Mouse (Mus musculus) liver (tissue): ENCODE measurements around the gene Mvb12b.
"Not testable (repeated sequence)": the region's sequence is repeated elsewhere in the genome, so short reads cannot be mapped to it uniquely, and the experiment has no call there.

Experiments
- DNase-seq: peaks from one replicate; pipeline ENCODE4 v3.0.0-alpha.2; 2020; ENCODE audit warnings: mixed read lengths

Mvb12b gene

DNA sequence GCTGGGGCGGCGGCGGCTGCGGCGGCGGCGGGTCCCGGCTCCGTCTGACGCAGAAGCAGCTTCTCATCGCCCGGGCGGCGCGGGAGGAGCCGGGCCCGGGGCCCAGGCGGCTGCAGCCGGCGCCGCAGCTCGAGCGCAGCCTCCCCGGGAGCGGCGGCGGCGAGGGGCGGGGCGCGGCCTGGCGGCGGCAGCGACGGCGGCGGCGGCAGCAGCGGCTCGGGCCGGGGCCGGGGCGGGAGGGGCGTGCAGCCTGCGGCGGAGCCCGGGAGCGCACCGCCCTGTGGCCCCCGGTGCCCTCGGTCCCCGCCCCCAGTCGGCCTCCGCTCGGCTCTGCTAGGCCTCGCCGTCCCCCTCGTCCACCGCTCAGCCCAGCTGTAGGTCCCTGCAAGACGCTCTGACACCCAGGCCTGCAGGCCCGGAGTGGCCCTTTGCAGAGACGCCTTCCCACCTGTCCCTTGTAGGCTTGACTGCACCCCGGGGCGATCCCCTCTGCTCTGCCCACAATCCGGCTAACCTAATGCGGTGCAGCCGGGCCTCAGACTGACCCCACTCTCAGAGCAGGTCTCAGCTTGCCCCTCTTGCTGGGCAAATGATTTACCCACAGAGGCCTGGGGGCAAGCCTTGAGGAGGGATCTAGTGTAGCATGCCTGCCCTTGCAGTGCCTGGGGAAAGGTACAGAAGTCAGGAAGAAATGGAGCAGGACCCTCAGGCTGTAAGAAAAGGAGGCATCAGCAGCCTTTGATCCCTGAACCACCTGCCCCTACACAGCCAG, at the start of gene Mvb12b:
TSS of gene Mvb12b (minus strand) at position 619 of the 772 bp plus-strand sequence.
- DNase-seq = peak; percentile 77

DNA sequence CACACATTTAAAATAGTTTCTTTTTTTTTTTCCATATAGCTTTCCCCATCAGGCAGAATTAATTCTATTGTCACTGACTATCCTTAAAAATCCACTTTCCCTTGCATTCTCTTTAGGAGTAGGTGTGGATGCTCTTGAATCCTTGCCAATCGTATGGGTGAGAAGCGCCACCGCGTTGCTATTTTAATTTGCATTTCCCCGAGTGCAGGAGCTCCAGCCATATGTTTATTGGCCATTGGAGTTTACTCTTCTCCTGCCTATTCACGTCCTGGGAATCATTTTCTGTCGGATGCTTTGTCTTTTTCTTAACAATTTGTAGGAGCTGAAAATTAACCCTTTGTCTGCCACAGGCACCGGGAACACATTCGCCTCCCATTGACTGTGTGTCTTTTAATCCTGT, 48.0 kb upstream of the Mvb12b start:
- no peak for DNase-seq

DNA sequence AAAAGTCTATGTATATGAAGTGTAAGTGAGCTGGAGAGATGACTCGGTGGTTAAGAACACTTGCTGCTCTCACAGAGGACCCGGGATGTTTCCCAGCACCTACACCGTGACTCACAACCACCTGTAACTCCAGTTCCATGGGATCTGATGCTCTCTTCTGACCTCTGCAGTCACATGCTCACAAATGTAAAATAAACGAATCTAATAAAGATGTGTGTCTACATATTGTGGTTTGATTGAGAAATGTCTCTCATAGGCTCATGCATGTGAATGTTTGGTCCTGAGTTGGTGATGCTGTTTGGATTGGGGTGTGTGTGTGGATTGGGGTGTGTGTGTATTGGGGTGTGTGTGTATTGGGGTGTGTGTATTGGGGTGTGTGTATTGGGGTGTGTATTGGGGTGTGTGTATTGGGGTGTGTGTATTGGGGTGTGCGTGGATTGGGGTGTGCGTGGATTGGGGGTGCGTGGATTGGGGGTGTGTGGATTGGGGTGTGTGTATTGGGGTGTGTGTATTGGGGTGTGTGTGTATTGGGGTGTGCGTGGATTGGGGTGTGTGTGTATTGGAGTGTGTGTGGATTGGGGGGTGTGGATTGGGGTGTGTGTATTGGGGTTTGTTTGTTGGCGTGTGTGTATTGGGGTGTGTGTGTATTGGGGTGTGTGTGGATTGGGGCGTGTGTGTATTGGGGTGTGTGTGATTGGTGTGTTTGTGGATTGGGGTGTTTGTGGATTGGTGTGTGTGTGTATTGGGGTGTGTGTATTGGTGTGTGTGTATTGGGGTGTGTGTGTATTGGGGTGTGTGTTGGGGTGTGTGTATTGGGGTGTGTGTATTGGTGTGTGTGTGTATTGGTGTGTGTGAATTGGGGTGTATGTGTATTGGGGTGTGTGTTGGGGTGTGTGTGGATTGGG, 46.1 kb upstream of the Mvb12b start:
- no peak for DNase-seq

DNA sequence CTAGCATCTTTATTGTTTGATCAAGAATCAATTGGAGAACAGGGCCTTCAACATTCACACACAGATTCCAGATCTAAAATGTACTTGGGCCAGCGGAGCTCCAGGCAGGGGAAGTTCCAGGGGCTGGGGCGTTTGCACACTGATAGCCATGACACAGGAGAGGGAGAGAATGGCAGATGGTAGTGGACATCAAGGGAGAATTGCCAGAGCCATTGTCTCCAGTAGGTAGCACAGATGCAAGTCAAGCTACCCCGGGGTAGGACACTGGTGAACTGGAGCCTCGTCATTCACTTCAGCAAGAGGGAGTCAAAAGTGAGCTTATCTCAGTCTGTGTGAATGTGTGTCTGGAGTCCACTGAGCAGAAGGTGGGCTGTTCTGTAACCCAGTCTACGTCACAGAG, 43.4 kb upstream of the Mvb12b start:
- no peak for DNase-seq

DNA sequence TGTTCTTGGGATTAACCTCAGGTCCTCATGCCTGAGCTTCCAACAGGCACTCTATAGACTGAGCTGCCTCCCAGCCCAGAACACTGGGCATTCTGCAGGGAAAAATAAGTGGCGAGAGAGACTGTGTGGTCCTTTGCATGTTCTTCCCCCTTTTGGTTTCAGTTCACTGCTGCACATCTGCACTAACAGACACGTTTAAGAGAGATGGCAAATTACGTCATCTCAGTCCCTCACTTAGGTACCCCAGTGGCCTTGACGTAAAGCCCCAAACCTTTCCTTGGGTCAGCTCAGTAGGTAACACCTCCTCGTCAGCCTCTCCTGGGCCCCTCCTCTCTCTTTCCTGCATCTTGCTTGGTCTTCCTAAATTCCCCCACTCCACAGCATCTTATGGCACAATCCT, 37.5 kb upstream of the Mvb12b start:
- no peak for DNase-seq

DNA sequence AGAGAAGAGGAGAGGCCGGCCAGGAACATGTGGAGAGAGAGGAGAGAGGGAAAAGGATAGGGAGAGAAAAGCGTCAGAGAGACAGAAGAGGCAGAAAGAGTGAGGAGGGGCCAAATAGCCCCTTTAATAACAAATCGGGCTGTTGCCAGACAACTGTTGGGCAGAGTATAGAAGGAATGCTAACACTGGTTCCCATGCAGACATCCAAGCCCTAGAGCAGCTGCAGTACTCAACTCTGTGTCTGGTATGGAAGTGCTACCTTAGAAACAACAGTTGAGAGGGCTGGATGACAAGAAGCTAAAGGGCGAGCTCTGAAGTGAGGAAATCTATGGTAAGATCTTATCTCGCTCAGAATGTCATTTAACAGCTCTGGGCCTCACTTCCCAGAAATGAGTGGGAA, 35.7 kb upstream of the Mvb12b start:
- DNase-seq = no peak

DNA sequence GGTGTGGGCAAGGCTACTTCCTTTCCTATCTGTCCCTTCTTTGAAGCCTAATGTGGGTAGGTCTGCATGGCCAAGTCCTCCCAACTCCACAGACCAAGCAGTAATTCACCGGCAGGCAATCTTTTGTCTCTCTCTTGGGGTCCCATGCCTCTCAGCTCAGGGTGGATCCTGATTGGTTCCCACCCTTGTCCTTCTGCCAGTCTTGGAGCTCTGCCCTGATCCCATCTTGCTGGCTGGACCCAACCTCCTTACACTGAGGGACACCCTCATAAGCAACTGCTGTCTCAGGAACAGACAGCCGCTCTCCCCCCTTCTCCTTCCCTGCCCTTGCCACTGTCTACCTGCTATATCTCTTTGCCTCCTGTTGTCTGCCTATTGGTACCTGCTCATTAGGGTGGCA, 34.7 kb upstream of the Mvb12b start:
- DNase-seq = no peak

DNA sequence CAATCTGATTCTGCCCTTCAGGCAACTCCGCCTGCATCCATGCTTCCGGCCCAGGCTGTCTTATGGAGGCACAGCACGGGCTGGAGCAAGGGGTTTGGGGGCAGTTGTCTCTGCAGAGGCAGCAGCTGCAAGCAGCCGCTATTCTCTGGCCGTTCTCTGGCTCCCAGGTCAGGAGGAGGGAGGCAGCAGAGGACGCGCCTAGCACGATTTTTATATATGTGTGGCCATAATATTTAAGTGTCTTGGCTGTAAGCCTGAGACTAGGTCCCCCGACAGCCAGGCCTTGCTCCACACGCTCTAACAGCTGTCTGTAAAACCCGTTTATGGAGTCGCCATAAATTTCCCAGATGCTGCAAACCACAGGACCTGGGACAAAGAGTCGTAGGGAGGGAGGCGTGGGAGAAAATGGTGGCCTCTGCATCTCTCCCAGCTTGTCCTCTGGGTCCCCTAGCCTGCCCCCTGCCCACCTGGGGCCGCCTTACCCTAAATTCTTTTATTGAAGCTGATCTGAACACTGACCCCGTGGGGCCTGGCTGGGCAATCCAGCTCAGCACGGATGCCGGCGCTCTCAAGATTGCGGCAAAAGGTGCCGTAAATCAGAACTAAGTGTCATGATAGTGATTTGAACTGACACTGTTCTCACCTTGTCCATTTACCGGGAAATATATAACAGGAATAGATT, 32.3 kb upstream of the Mvb12b start:
- peak; percentile 22 for DNase-seq

DNA sequence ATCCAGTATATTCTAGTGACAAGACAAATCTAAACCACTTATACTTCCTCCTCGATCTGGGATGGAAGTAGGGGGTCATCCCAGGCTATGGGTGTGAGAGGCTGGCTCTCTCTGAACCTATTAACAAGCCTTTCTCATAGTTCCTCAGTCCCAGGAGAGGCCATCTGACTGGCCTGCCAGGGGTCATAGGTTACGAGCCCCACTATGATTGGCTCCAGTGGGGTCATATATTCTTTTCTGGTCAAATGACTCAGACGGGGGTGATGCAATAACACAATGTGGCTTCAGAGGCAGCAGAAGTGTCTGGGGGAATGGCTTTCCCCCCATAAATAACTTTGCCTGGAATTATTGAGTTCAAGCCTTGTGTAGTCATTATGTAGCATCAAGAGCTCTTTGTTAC, 31.1 kb upstream of the Mvb12b start:
- no peak for DNase-seq

DNA sequence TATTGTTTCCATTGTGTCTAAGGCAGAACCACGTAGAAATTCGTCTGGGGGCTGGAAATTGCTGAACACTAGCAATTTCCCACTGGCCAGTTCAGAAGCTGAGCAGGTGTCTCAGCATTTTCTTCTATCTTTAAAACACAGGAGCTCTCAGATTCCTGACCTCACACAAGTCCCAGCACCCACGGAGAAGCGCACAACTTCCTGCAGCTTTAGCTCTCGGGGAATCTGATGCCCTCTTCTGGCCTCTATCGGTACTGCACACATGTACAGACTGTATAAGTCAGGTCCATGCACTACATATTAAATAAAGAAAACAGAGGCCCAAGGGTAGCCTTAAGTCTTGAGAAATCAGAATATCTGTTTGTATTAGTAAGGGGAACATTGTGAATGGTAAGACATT, 30.6 kb upstream of the Mvb12b start:
- peak; percentile 75 for DNase-seq

DNA sequence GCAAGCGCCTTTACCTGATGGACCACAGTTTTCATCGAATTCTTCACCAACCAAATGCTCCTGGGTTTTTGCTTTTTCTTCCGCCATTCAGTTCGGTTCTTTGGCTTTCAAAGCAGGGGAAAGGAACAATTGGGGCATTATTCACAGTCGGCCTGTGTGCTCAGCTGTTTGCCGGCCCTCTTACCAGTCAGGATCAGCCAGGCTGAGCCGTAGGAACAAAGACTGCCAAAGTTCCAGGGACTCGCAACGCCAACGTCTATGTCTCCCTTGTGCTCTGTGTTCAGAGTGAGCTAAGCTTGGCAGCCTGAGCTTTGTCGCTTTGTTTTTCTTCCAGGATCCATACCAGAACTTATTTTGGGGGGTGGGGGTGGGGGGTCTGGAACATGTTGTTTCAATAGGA, 28.9 kb upstream of the Mvb12b start:
- no peak for DNase-seq

DNA sequence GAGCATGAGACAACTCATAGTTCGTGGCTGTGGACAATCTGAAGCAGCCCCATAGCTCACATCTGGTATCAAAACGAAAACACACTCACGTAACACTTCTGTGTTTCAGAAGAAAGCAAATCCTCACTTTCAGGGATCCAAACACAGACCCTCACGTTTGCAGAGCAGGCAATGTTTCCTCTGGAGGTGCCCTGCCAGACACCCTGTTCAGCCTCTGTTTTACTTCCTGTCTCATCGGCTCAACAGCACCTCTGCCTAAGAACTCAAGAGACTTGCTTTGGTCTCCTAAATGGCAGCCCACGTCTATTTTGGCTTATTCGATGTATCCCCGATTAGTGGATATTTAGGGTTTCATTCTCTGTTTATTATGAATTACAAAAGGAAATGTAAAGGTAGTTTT, 27.3 kb upstream of the Mvb12b start:
- DNase-seq = no peak

DNA sequence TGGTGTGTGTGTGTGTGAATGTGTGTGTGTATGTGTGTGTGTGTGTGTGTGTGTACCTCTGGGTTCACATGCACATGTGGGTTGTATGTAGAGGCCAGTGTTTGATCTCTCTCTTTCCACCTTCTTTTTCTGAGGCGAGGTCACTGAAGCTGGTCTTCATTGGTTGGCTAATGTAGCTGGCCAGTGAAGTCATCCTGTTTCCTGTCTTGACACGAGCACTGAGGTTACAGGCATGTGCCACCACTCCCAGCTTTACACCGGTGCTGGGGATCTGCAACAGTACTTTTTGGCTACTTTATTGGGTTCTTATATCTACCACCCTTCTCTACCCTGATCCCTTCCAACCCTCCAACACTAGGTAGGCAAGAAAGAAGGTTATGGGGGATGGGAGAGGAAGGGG, 26.6 kb upstream of the Mvb12b start:
- no peak for DNase-seq

DNA sequence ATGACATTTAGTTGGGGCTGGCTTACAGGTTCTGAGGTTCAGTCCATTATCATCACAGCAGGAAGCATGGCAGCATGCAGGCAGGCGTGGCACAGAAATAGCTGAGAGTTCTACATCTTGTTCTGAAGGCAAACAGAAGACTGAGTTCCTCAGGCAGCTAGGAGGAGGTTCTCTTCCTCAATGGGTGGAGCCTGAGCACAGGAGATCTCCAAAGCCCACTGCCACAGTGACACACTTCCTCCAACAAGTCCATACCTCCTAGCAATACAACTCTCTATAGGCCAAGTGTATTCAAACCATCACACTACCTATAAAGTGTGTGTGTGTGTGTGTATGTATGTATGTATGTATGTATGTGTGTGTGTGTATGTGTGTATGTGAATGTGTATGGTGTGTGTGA, 25.9 kb upstream of the Mvb12b start:
- DNase-seq = not testable (repeated sequence)

DNA sequence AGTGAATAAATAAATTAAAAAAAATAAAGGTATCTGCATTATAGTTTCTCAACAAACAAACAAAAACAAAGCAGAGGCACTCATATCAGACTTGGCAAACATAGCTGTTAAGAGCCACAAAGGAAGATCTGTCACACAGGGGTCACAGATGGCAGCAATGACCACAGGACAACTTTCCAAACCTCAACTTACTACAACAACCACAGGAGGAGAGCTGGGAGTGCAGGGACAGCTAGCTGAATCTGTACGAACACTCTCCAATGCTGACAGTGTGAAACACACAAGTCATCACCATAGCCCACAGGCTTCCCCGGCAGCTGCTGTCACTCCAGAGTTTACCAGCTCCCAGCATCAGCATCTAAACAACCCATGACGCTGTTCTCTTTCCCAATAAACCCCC, 25.0 kb upstream of the Mvb12b start:
- DNase-seq = no peak

DNA sequence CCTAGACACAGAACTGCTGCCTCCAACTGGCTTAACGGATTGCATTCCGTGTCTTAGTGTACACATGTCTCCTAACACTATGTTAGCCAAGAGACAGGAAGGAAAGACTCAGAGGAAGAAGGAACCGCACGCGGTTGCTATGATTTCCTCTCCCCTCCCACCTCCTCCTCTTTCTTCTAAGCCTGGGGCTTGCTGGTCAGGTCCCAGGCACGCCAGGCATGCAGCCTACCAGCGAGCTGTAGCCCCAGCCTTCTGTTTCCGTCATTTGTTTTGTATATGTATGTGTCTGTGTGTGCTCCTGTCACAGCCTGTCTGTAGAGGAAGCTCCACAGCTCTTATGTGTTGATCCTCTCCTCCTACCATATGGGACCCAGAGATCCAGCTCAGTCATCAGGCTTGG, 20.6 kb upstream of the Mvb12b start:
- peak; percentile 47 for DNase-seq

DNA sequence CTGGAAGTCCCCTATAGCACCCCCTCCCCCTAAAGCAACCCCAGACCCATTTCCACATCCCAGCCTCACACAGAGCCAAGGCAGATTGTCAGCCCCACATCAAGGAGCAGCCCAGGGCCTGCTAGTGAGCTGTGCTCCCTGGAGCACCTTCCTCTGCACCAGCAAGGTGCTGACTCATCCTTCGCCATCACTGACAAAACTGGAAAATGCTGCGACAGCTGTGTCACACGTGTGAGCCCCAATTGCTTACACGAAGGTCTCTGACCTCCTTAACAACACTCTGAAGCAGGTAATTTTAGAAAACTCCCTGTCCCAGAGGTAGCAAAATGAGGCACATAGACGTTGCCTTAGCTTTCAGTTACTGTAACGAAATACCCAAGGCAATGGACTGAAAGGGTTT, 19.4 kb upstream of the Mvb12b start:
- DNase-seq = peak; percentile 19

DNA sequence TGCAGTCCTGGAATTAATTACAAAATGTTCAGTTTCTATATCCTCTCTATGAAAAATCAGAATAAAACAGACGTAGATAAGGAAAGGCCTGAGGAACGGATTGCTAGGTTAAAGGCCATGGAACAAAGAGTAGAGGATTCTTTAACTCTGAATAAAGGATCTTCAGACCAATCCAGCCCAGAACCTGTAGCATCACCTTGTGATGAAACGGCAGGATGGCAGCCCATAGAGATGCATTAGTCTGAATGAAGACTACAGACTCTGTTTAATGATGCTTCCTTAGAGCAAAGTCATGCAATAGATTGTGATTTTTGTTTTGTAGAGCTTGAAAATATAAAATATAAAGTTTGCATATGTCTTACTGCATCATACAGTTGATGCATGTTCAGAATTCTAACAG, 8.1 kb upstream of the Mvb12b start:
- DNase-seq = no peak

DNA sequence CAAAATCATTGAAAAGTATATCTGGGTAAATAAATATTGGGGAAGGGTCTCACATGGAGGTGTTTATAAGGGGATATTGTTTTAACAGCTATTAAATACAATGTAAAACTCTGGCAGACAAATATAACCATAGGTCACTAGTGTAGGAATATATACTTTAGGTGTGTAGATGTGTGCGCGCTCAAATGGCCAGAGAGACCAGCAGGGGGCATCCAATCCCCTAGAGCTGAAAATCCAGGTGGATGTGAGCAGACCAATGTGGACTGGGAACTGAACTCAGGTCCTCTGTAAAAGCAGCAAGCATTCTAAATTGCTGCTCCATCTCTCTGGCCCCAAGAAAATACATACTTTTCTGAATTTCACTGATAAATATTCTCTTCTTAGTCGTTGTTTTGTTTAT, 5.4 kb upstream of the Mvb12b start:
- peak; percentile 37 for DNase-seq

DNA sequence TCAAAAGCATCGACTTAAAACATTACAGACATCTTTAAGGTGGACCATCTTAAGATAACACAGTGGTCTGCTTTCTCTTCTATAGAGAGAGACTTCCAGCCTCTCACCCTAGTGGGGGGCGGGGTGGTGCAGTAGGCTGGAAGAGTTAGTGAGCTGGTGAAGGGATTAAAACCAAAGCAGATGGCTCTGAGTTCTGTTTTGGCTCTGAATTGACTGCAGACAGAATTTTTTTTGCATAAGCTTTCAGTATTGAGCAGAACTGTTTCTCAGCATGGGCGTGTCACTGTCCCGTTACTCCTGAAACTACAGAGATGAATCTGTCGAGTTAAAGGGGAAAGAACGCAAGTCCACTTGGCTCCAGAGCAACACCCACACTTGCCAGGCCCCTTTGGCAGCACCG, 4.6 kb upstream of the Mvb12b start:
- no peak for DNase-seq

DNA sequence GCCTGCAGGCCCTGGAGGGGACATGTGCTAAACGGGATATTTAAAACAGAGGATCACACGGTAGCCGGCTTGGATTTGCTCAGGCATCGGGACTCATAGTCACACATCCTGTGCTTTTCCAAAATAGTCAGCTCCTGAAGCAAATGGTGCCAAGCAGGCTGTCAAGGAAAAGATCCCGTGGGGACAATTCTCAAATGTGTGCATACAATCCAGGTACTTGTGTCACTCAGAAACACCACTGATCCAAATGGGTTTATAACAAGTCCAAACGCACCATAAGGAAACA, 297 bp upstream of the Mvb12b start:
- DNase-seq = no peak

DNA sequence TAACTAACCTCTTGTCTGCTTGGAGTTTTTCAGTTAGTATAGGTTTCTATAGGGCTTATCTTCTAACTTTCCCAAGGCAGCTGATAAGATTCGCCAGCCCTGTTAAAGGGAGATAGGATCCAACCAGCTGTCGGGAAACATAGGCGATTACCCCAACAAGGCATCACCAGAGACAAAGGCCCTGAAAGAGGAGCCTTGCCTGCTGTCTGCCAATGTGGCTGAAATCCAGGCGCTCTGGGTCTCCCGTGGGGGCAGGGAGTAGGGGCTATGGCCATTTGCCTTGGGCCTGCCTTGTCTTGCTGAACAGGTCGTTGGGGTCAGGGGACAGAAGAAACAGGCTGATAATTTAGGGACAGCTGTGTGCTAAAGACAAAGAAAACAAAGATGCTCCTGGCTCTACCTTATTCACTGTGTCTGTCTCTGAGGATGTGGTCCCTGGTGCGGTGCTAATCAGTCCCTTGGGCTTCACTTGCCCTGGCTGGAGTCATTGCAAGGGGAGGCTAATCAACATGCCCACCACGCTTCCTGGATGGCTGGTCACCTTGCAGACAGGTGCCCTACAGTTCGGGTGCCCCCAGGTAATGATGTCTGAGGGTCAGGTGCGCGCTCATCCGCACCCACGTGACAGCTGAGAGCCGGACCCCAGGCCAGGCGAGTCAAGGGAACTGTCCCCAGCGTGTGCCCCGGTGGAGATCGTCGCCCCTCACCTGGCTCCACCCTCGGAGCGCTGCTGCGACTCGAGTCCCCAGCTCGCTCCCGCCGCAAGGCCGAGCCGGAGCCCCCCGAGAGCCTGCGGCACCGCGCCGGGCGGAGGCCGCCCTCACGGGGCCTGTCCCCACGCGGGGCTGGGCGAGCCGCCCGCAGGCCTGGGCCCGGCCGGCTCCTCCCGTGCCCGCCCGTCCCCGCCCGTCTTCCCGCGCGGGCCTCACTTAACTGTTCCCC, 1.1 kb downstream of the Mvb12b start:
- DNase-seq = peak; percentile 50

DNA sequence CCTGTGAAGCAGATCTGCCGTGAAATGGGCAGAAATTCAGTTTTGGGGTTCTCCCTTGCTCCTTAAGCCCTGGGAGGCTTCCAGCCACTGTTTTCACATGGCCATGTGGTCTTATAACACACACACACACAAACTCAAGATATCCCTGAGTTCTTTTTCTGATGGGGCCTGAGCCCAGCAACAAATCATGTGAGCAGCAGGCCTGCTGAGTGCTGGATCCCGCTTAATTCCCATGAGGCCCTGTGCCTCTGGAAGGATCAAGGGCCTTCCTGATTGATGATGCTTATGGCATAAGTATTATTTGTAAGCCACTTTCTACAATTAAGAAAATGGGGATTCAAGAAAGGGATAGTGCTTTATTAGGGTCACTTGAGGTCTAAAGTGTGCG, 2.5 kb downstream of the Mvb12b start:
- DNase-seq = no peak
